2 mouse cellular contexts compared by ENCODE assay signal in genomic region chr15:98818171-98818570, GRCm38 (mm10).
TF ChIP-seq lines count a peak whose summit lies in the region.

No protein-coding gene starts in this region.

TF ChIP-seq in CH12.LX, 34 proteins besides CTCF, POLR2A, EP300 and RAD21:
- peak; percentile 69 for TF ChIP-seq ZNF384 (IDR thresholded peaks at IDR 0.05; ENCODE audit: low read depth, low read length)
- TF ChIP-seq NELFE (IDR thresholded peaks at IDR 0.05; ENCODE audit: low read depth, low read length), result no peak

TF ChIP-seq in ES-E14, 5 proteins besides CTCF, POLR2A, EP300 and RAD21:
- TF ChIP-seq ZNF384 (IDR thresholded peaks at IDR 0.05; ENCODE audit: low read depth, low read length), result peak; percentile 95
- TF ChIP-seq ZC3H11A (IDR thresholded peaks at IDR 0.05; ENCODE audit: borderline replicate concordance, low read depth, low read length), result no peak
